Mouse (Mus musculus) liver, embryonic 13.5 days (tissue): ENCODE measurements around the gene Vmn1r209. TPM values are rescaled to one million over a fixed set of nuclear protein-coding genes. Genes with fewer than 3 reads are reported as not detected.
"Not testable (repeated sequence)": the region's sequence is repeated elsewhere in the genome, so short reads cannot be mapped to it uniquely, and the experiment has no call there.

ENCODE experiments used
- ATAC-seq: fragments of 200-750 bp; cut with Nextera tagmentation; 2 replicates; pipeline ENCODE4 v1.8.0; 2017; ENCODE audit warnings: low read depth, mild to moderate bottlenecking, moderate number of reproducible peaks, moderate library complexity
- DNase-seq: peaks from one replicate; pipeline ENCODE4 v3.0.0; 2022
- H3K27ac ChIP-seq: fragments of 300-500 bp; sonication (generic); 2 replicates; pipeline ENCODE4 v1.5.1; 2015; ENCODE audit warnings: moderate library complexity, mild to moderate bottlenecking, inconsistent platforms
- H3K27me3 ChIP-seq: fragments of 300-500 bp; sonication (generic); 2 replicates; pipeline ENCODE4 v1.6.1; 2015; ENCODE audit warnings: mild to moderate bottlenecking, inconsistent platforms
- H3K36me3 ChIP-seq: fragments of 300-500 bp; sonication (generic); 2 replicates; pipeline ENCODE4 v1.6.1; 2015; ENCODE audit warnings: mild to moderate bottlenecking, inconsistent platforms
- H3K4me1 ChIP-seq: fragments of 300-500 bp; sonication (generic); replicated peaks from 2 replicates; pipeline ENCODE4 v1.6.1; 2015; ENCODE audit warnings: inconsistent platforms
- H3K4me2 ChIP-seq: fragments of 300-500 bp; sonication (generic); 2 replicates; pipeline ENCODE4 v1.6.1; 2015; ENCODE audit warnings: inconsistent platforms, mild to moderate bottlenecking, moderate library complexity
- H3K4me3 ChIP-seq: fragments of 300-500 bp; sonication (generic); replicated peaks from 2 replicates; pipeline ENCODE4 v1.5.1; 2015; ENCODE audit warnings: mild to moderate bottlenecking, inconsistent platforms
- H3K9ac ChIP-seq: fragments of 300-500 bp; sonication (generic); 2 replicates; pipeline ENCODE4 v1.6.1; 2015; ENCODE audit warnings: mild to moderate bottlenecking, inconsistent platforms
- H3K9me3 ChIP-seq: fragments of 300-500 bp; sonication (generic); replicated peaks from 2 replicates; pipeline ENCODE4 v1.6.1; 2016; ENCODE audit warnings: inconsistent platforms
- WGBS: fragments of 180-500 bp; shearing (Covaris S2); methylation state at CpG from one replicate; pipeline ENCODE4 v1.1.7; 2015; ENCODE audit not compliant: insufficient replicate concordance; 5-methylcytosine and 5-hydroxymethylcytosine counted together
- polyA plus RNA-seq: library from polyadenylated mRNA; unstranded; fragments of >200 nt; fragmentation: Nextera tagmentation; extraction: Ambion mirVana; gene quantifications from 2 replicates; pipeline ENCODE4 v1.2.1, GENCODE M21; 2015

Vmn1r209 gene
- not detected in 2 replicates for polyA plus RNA-seq

DNA sequence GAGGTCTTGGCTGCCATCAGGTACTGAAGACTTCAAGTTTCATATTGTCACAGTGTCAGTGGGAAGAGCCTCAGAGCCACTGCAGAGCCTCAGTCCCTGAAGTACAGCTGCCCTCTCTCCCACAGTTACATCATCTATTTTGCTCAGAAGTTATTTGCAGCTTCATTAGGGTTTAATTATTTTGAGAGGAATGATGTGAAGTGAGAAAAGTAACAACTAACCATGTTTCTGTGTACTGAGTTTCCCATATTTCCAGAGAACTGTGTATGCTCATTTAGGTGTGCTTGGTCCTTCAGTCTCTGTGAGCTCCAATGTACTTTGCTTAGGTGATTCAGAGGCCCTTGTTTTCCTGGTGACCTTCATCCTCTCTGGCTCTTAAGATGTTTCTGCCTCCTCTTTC lies at the start of gene Vmn1r209:
TSS of gene Vmn1r209 (minus strand) at position 101 of the 400 bp plus-strand sequence.
- not testable (repeated sequence) for ATAC-seq, H3K36me3 ChIP-seq, H3K4me1 ChIP-seq, H3K9ac ChIP-seq, H3K27ac ChIP-seq, H3K27me3 ChIP-seq, H3K9me3 ChIP-seq, H3K4me3 ChIP-seq, DNase-seq, H3K4me2 ChIP-seq

DNA sequence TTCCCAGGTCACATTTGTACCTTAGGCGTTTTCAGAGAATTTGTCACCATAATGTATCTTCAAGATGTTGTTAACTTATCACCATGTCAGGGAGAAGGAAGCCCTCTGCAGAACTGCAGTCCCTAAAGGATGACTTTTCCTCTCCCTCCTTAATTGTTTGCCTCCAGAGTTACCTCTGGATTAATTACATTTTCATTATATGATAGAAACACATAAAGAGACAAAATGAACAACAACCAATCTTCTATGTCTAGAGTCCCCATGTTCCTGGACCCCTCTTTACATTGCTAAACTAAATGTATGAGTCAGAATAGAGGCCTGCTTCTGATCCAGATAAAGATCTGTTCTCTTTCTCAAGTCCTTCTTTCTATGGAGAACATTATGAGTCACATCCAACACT lies 48.0 kb upstream of the Vmn1r209 start, which contains the start of gene Vmn1r211:
TSS of gene Vmn1r211 (minus strand) at position 101 of the 400 bp plus-strand sequence.
- Histone ChIP-seq H3K4me2 (no peak within 1 kb of the TSS), H3K27ac (no peak within 1 kb of the TSS), H3K9me3 (no peaks in the 10 kb centered on the region), H3K4me3 (no peak within 1 kb of the TSS), H3K36me3 (no peaks in the 10 kb centered on the region), H3K27me3 (no peaks in the 10 kb centered on the region), H3K9ac (no peak within 1 kb of the TSS), H3K4me1 (no peaks in the 10 kb centered on the region)
- ATAC-seq (no peak), DNase-seq (no peak)
- WGBS, result 38% methylated on average over 1 of the region's 1 CpGs

- Histone ChIP-seq H3K27me3 (no peaks in the 10 kb centered on the region), H3K9ac (no peak overlapping the region), H3K4me2 (no peak overlapping the region), H3K4me3 (no peak overlapping the region), H3K9me3 (no peaks in the 10 kb centered on the region), H3K27ac (no peak overlapping the region), H3K4me1 (no peaks in the 10 kb centered on the region), H3K36me3 (no peaks in the 10 kb centered on the region)
- DNase-seq (no peak), ATAC-seq (no peak)
- 56% methylated on average over 4 of the region's 4 CpGs for WGBS
Measured at GRCm38 (mm10) chr13:22854760-22855159, 45.3 kb upstream of the Vmn1r209 start.

GRCm38 (mm10) chr13:22846798-22847197 lies 37.3 kb upstream of the Vmn1r209 start:
- Histone ChIP-seq H3K9me3 (no peaks in the 10 kb centered on the region), H3K4me1 (no peaks in the 10 kb centered on the region), H3K9ac (no peak overlapping the region), H3K27ac (no peak overlapping the region), H3K27me3 (no peaks in the 10 kb centered on the region), H3K4me2 (no peak overlapping the region), H3K4me3 (no peak overlapping the region), H3K36me3 (no peaks in the 10 kb centered on the region)
- WGBS, result 42% methylated on average over 1 of the region's 1 CpGs
- DNase-seq (no peak), ATAC-seq (no peak)

GRCm38 (mm10) chr13:22844304-22844703 lies 34.8 kb upstream of the Vmn1r209 start:
- H3K9ac ChIP-seq, DNase-seq, ATAC-seq, H3K27me3 ChIP-seq, H3K4me1 ChIP-seq, H3K4me3 ChIP-seq, H3K27ac ChIP-seq, H3K36me3 ChIP-seq, H3K4me2 ChIP-seq, H3K9me3 ChIP-seq: not testable (repeated sequence)
- 58% methylated on average over 3 of the region's 3 CpGs for WGBS

DNA sequence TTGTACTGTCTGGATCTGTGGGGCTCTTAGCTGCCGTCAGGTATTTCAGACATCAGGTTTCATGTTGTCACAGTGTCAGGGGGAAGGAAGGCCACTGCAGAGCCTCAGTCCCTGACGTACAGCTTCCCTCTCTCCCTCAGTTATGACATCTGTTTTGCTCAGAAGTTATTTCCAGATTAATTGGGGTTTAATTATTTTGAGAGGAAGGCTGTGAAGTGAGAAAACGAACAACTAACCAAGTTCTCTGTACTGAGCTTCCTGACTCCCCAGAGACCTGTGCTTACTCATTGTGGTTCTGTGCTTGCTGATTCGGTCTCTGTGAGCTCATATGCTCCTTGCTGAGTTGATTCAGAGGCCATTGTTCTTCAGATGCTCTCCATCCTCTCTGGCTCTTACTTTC lies 21.8 kb upstream of the Vmn1r209 start, which contains the start of gene Vmn1r210:
TSS of gene Vmn1r210 (minus strand) at position 101 of the 400 bp plus-strand sequence.
- Histone ChIP-seq H3K4me3 (no peak within 1 kb of the TSS), H3K4me1 (no peaks in the 10 kb centered on the region), H3K27me3 (no peaks in the 10 kb centered on the region), H3K4me2 (no peak within 1 kb of the TSS), H3K27ac (no peak within 1 kb of the TSS), H3K9me3 (no peaks in the 10 kb centered on the region), H3K36me3 (no peaks in the 10 kb centered on the region), H3K9ac (no peak within 1 kb of the TSS)
- DNase-seq (no peak), ATAC-seq (no peak)
- 39% methylated on average over 4 of the region's 4 CpGs for WGBS

DNA sequence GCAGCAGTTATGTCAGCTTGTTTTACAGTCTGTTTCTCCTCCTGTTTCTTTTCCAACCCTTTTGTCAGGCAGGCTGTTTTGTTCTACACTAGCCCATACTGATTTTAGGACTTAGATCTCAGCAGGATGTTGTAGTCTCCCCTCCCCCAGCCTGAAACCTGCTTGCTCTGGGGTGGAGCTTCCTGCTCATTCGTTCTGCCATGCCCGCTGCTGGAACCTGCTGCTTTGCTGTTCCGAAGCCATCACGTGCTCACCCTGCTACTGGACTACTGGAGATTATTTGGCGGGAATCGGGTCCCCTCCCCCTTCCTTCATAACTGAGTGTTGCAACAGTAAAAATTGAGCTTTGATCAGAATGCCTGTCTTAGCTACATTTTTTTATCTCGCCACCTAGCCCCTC lies 19.9 kb upstream of the Vmn1r209 start:
- H3K9me3 ChIP-seq, H3K36me3 ChIP-seq, ATAC-seq, H3K4me2 ChIP-seq, DNase-seq, H3K9ac ChIP-seq, H3K4me3 ChIP-seq, H3K27ac ChIP-seq, H3K27me3 ChIP-seq, H3K4me1 ChIP-seq: not testable (repeated sequence)
- WGBS, result 24% methylated on average over 7 of the region's 7 CpGs

DNA sequence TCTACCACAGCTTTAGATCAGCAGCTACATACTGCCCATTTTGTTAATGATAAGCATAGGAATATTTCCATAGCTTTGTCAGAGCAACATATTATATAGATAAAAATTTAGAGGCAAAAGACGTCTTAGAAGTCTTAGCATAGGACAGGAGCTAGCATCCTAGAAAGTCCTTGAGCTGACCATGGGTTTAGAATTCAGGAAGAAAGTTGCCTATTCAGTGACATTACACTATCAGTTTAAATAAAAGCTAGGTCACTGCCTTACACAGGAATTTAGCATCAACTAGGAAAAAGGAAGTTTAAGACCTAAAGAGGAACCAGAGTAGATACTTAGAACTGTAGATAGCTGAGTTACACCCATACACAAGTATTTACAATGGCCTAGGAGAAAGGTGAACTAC lies 12.1 kb upstream of the Vmn1r209 start:
- not testable (repeated sequence) for H3K4me2 ChIP-seq, H3K27ac ChIP-seq, H3K4me3 ChIP-seq, DNase-seq, H3K36me3 ChIP-seq, H3K9me3 ChIP-seq, ATAC-seq, H3K27me3 ChIP-seq, H3K4me1 ChIP-seq, H3K9ac ChIP-seq
- 58% methylated on average over 1 of the region's 1 CpGs for WGBS

DNA sequence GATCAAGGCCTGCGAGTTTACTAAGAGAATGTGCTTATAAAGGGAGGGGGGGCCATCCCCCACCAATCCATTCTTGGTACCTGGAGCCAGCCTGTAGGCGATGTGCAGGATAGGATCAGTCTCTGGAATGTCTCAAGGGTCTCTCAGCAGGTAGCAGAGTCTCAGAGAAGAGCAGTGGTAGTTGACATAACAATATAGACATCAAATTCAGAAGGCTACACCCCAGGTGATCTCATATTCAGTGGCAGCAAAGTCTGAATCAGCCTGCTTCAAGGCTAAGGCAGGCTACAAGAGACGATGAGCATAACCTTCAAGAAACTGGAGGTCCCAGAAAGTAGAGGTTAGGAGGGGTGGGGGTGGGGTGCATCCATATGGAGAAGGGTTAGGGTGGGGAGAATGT lies 21.4 kb downstream of the Vmn1r209 start:
- H3K9ac ChIP-seq, DNase-seq, H3K4me3 ChIP-seq, H3K36me3 ChIP-seq, H3K4me2 ChIP-seq, ATAC-seq, H3K27me3 ChIP-seq, H3K9me3 ChIP-seq, H3K27ac ChIP-seq, H3K4me1 ChIP-seq: not testable (repeated sequence)
- WGBS, result 55% methylated on average over 3 of the region's 3 CpGs

DNA sequence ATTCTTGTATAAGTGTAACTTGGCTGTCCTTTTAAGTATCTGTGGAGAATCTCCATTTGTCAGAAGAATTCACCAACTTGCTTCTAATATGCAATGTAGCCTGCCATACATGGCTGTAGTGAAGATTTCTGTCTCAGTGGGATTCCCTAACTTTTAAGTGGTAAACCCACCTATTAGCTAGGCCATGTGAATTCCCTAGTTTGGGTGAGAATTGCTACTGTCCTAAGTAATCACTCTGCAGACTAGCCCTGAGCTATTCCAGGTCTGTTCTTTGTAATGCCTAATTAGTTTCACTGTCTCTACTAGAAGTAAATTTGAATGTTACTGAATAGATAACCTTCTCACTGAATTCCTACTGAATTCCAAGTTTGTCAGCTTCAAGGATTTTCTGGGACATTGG lies 25.3 kb downstream of the Vmn1r209 start:
- H3K4me1 ChIP-seq, H3K4me2 ChIP-seq, DNase-seq, H3K9ac ChIP-seq, ATAC-seq, H3K27me3 ChIP-seq, H3K27ac ChIP-seq, H3K4me3 ChIP-seq, H3K36me3 ChIP-seq, H3K9me3 ChIP-seq: not testable (repeated sequence)

DNA sequence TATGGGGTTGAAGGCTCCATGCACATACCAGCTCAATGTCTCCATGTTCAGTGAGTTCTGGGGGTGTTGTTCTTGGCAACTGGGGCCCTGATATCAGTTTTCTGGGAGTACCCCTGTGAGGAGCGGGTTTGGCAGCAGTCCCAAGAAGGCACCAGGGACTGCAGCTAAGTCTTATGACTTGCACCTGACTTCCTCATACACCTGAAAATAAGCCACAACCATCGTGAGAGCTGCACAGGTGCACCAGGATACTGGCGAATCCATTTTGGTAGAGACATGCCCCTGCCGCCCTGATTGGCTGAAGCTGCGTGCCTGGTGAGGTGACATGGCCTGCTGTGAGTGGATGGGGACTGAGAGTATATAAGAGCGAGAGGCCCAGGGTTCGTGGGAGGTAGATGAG lies 32.2 kb downstream of the Vmn1r209 start, which contains the start of gene Vmn1r208:
TSS of gene Vmn1r208 (minus strand) at position 101 of the 400 bp plus-strand sequence.
- not testable (repeated sequence) for H3K4me2 ChIP-seq, H3K9me3 ChIP-seq, DNase-seq, H3K9ac ChIP-seq, H3K27me3 ChIP-seq, ATAC-seq, H3K4me3 ChIP-seq, H3K36me3 ChIP-seq, H3K27ac ChIP-seq, H3K4me1 ChIP-seq
- no CpG with 5 or more reads among the region's 7 CpGs for WGBS

DNA sequence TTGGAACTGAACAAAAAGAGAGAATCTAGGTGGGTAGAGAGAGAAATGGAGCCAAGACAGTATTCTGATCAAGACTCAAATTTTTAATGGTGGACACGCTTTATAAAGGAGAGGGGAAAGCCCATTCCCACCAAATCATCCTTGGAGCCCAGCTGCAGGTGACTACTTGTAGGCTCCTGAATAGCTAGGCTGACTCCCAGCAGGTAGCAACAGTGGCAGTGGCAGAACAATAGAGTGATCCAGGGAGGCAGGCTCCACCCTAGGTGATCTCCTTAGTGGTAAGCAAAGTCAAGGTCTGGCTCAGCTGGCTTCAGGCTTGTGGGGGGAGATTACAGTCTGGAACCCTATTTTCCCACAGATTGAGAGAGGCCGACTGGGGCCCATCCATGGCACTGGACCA lies 37.9 kb downstream of the Vmn1r209 start:
- H3K9me3 ChIP-seq, H3K4me1 ChIP-seq, DNase-seq, H3K27me3 ChIP-seq, H3K4me3 ChIP-seq, H3K36me3 ChIP-seq, H3K4me2 ChIP-seq, H3K9ac ChIP-seq, H3K27ac ChIP-seq, ATAC-seq: not testable (repeated sequence)
- WGBS, result 27% methylated on average over 1 of the region's 2 CpGs
